Mouse (Mus musculus): ENCODE data around the gene Cfap77. TPM values are rescaled to one million over a fixed set of nuclear protein-coding genes. Genes with fewer than 3 reads are reported as not detected.

Gene Cfap77
- polyA plus RNA-seq, 1 experiment from 2014 or later: 0.38 TPM

- Histone ChIP-seq H3K4me3 (ENCODE audit: low read depth, low read length) (no peak overlapping the region), H3K9ac (replicated peaks; ENCODE audit: low read length) (no peak overlapping the region), H3K9me3 (replicated peaks; ENCODE audit: control insufficient read depth, low read length) (no peaks in the 10 kb centered on the region), H3K4me1 (ENCODE audit: control insufficient read depth, insufficient read depth, low read length) (no peaks in the 10 kb centered on the region), H3K27ac (replicated peaks; ENCODE audit: low read depth, low read length) (no peak overlapping the region), H3K4me2 (ENCODE audit: low read depth, low read length) (no peak overlapping the region; the same call in 1 of the 2 replicates), H3K36me3 (replicated peaks; ENCODE audit: control insufficient read depth, insufficient read depth, low read depth, low read length) (no peaks in the 10 kb centered on the region), H3K27me3 (ENCODE audit: control insufficient read depth, insufficient read depth, low read length) (peaks cover 90% of the 10 kb centered on the region)
- ATAC-seq (replicated peaks; ENCODE audit: insufficient number of reproducible peaks, low FRiP score, low TSS enrichment, low read depth) (no peak), DNase-seq (ENCODE audit: low spot score) (no peak)
- 3% methylated on average over 21 of the region's 22 CpGs for WGBS
These were observed 139.6 kb downstream of the Cfap77 start for GRCm38 (mm10) chr2:28915104-28915738.

GRCm38 (mm10) chr2:28914121-28914520, 140.7 kb downstream of the Cfap77 start:
- H3K4me1 ChIP-seq (ENCODE audit: control insufficient read depth, insufficient read depth, low read length): peaks cover 3% of the 10 kb centered on the region; the same call in 1 of the 2 replicates
- no peaks in the 10 kb centered on the region for H3K9me3 ChIP-seq (replicated peaks; ENCODE audit: control insufficient read depth, low read length)
- H3K4me2 ChIP-seq (ENCODE audit: low read depth, low read length): no peak overlapping the region
- H3K27me3 ChIP-seq (ENCODE audit: control insufficient read depth, insufficient read depth, low read length): peaks cover 93% of the 10 kb centered on the region
- 0% methylated on average over 2 of the region's 2 CpGs for WGBS
- no peak overlapping the region for H3K27ac ChIP-seq (replicated peaks; ENCODE audit: low read depth, low read length)
- no peak overlapping the region for H3K4me3 ChIP-seq (ENCODE audit: low read depth, low read length)
- ATAC-seq (replicated peaks; ENCODE audit: insufficient number of reproducible peaks, low FRiP score, low TSS enrichment, low read depth) (no peak), DNase-seq (ENCODE audit: low spot score) (no peak)
- no peaks in the 10 kb centered on the region for H3K36me3 ChIP-seq (replicated peaks; ENCODE audit: control insufficient read depth, insufficient read depth, low read depth, low read length)
- H3K9ac ChIP-seq (replicated peaks; ENCODE audit: low read length): no peak overlapping the region

- Histone ChIP-seq H3K4me2 (ENCODE audit: low read depth, low read length) (no peak overlapping the region), H3K36me3 (replicated peaks; ENCODE audit: control insufficient read depth, insufficient read depth, low read depth, low read length) (no peaks in the 10 kb centered on the region), H3K9ac (replicated peaks; ENCODE audit: low read length) (no peak overlapping the region), H3K9me3 (replicated peaks; ENCODE audit: control insufficient read depth, low read length) (no peaks in the 10 kb centered on the region), H3K27me3 (ENCODE audit: control insufficient read depth, insufficient read depth, low read length) (peaks cover 98% of the 10 kb centered on the region), H3K4me1 (ENCODE audit: control insufficient read depth, insufficient read depth, low read length) (peaks cover 8% of the 10 kb centered on the region), H3K4me3 (ENCODE audit: low read depth, low read length) (no peak overlapping the region), H3K27ac (replicated peaks; ENCODE audit: low read depth, low read length) (no peak overlapping the region)
- WGBS: 0% methylated on average over 4 of the region's 4 CpGs
- DNase-seq (ENCODE audit: low spot score) (no peak), ATAC-seq (replicated peaks; ENCODE audit: insufficient number of reproducible peaks, low FRiP score, low TSS enrichment, low read depth) (no peak)
These were observed 141.9 kb downstream of the Cfap77 start for GRCm38 (mm10) chr2:28912961-28913360.

GRCm38 (mm10) chr2:28912039-28912700, 142.7 kb downstream of the Cfap77 start:
- Histone ChIP-seq H3K4me2 (ENCODE audit: low read depth, low read length) (no peak overlapping the region), H3K27ac (replicated peaks; ENCODE audit: low read depth, low read length) (no peak overlapping the region)

GRCm38 (mm10) chr2:28911331-28912038, 143.4 kb downstream of the Cfap77 start:
- DNase-seq (ENCODE audit: low spot score): no peak

More at GRCm38 (mm10) chr2:28912039-28912700, 142.7 kb downstream of the Cfap77 start:
- no peak for ATAC-seq (replicated peaks; ENCODE audit: insufficient number of reproducible peaks, low FRiP score, low TSS enrichment, low read depth)
- Histone ChIP-seq H3K4me3 (ENCODE audit: low read depth, low read length) (no peak overlapping the region), H3K9ac (replicated peaks; ENCODE audit: low read length) (no peak overlapping the region), H3K9me3 (replicated peaks; ENCODE audit: control insufficient read depth, low read length) (no peaks in the 10 kb centered on the region), H3K27me3 (ENCODE audit: control insufficient read depth, insufficient read depth, low read length) (peaks cover 98% of the 10 kb centered on the region), H3K36me3 (replicated peaks; ENCODE audit: control insufficient read depth, insufficient read depth, low read depth, low read length) (no peaks in the 10 kb centered on the region), H3K4me1 (ENCODE audit: control insufficient read depth, insufficient read depth, low read length) (peaks cover 9% of the 10 kb centered on the region)
- under 1% methylated on average over 33 of the region's 33 CpGs for WGBS
- DNase-seq (ENCODE audit: low spot score): peak; percentile 28

GRCm38 (mm10) chr2:28910877-28911276, 144.0 kb downstream of the Cfap77 start:
- ATAC-seq (replicated peaks; ENCODE audit: insufficient number of reproducible peaks, low FRiP score, low TSS enrichment, low read depth) (no peak), DNase-seq (ENCODE audit: low spot score) (no peak)
- no peak overlapping the region for H3K4me2 ChIP-seq (ENCODE audit: low read depth, low read length)
- H3K27me3 ChIP-seq (ENCODE audit: control insufficient read depth, insufficient read depth, low read length): peaks cover 93% of the 10 kb centered on the region
- WGBS: 5% methylated on average over 3 of the region's 3 CpGs
- H3K9ac ChIP-seq (replicated peaks; ENCODE audit: low read length): no peak overlapping the region
- no peak overlapping the region for H3K27ac ChIP-seq (replicated peaks; ENCODE audit: low read depth, low read length)
- peaks cover 9% of the 10 kb centered on the region for H3K4me1 ChIP-seq (ENCODE audit: control insufficient read depth, insufficient read depth, low read length)
- H3K9me3 ChIP-seq (replicated peaks; ENCODE audit: control insufficient read depth, low read length): no peaks in the 10 kb centered on the region
- H3K36me3 ChIP-seq (replicated peaks; ENCODE audit: control insufficient read depth, insufficient read depth, low read depth, low read length): no peaks in the 10 kb centered on the region
- no peak overlapping the region for H3K4me3 ChIP-seq (ENCODE audit: low read depth, low read length)

More at GRCm38 (mm10) chr2:28911331-28912038, 143.4 kb downstream of the Cfap77 start:
- Histone ChIP-seq H3K27me3 (ENCODE audit: control insufficient read depth, insufficient read depth, low read length) (peaks cover 98% of the 10 kb centered on the region), H3K9me3 (replicated peaks; ENCODE audit: control insufficient read depth, low read length) (no peaks in the 10 kb centered on the region), H3K36me3 (replicated peaks; ENCODE audit: control insufficient read depth, insufficient read depth, low read depth, low read length) (no peaks in the 10 kb centered on the region), H3K4me1 (ENCODE audit: control insufficient read depth, insufficient read depth, low read length) (peaks cover 9% of the 10 kb centered on the region), H3K4me3 (ENCODE audit: low read depth, low read length) (0 out of 2 replicates have a peak overlapping the region, but pooled peaks have one; percentile 3), H3K4me2 (ENCODE audit: low read depth, low read length) (no peak overlapping the region), H3K9ac (replicated peaks; ENCODE audit: low read length) (no peak overlapping the region), H3K27ac (replicated peaks; ENCODE audit: low read depth, low read length) (no peak overlapping the region)
- no peak for ATAC-seq (replicated peaks; ENCODE audit: insufficient number of reproducible peaks, low FRiP score, low TSS enrichment, low read depth)
- under 1% methylated on average over 44 of the region's 44 CpGs for WGBS

GRCm38 (mm10) chr2:28909818-28910710, 144.8 kb downstream of the Cfap77 start:
- H3K27me3 ChIP-seq (ENCODE audit: control insufficient read depth, insufficient read depth, low read length): peaks cover 85% of the 10 kb centered on the region
- peaks cover 9% of the 10 kb centered on the region for H3K4me1 ChIP-seq (ENCODE audit: control insufficient read depth, insufficient read depth, low read length)
- no peak overlapping the region for H3K4me2 ChIP-seq (ENCODE audit: low read depth, low read length)
- H3K9ac ChIP-seq (replicated peaks; ENCODE audit: low read length): no peak overlapping the region
- H3K4me3 ChIP-seq (ENCODE audit: low read depth, low read length): no peak overlapping the region
- ATAC-seq (replicated peaks; ENCODE audit: insufficient number of reproducible peaks, low FRiP score, low TSS enrichment, low read depth) (no peak), DNase-seq (ENCODE audit: low spot score) (no peak)
- 4% methylated on average over 25 of the region's 25 CpGs for WGBS
- H3K27ac ChIP-seq (replicated peaks; ENCODE audit: low read depth, low read length): no peak overlapping the region
- no peaks in the 10 kb centered on the region for H3K36me3 ChIP-seq (replicated peaks; ENCODE audit: control insufficient read depth, insufficient read depth, low read depth, low read length)
- no peaks in the 10 kb centered on the region for H3K9me3 ChIP-seq (replicated peaks; ENCODE audit: control insufficient read depth, low read length)
